Mouse (Mus musculus) CD4-positive, CD25-positive, alpha-beta regulatory T cell, adult 4 months (primary cell): Measurements from ENCODE around the gene Apc2. TPM values are rescaled to one million over a fixed set of nuclear protein-coding genes. Genes with fewer than 3 reads are reported as not detected.
A peak's percentile ranks its signal among the peaks of the same experiment; 100 is the strongest.

Source experiments
- ATAC-seq: one replicate; pipeline ENCODE4 v1.8.0; 2017
- polyA plus RNA-seq, 2 experiments: library from polyadenylated mRNA; unstranded; fragments of 100-300 nt; shearing (Covaris generic); gene quantifications; one replicate each; pipeline ENCODE4 v1.2.1; 2017

Apc2 gene
- polyA plus RNA-seq, 2 experiments from 2014 or later, result 0.16 TPM; not detected in 1

DNA sequence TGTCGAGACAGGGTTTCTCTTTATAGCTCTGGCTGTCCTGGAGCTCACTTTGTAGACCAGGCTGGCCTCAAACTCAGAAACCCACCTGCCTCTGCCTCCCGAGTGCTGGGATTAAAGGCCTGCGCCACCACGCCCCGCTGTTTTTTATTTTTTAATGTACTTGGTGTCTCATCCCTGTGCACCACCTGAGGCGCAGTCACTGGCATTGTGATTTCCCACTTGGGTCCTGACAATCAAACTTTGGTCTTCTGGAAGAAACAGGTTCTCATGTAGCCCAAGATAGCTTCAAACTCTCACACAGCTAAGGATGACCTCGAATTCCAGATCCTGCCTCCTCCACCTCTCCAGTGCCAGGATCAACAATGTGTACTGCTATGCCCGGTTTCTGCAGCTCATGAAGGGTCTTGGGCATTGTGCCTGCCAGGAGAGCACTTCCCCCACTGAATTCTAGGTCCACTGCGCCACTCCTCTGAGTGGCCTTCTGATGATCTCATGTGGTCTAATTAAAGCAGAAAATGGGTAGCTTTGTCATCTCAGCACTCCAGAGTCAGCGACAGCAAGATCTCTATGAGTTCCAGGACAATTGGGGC lies 32.9 kb upstream of the Apc2 start:
- ATAC-seq, result no peak

DNA sequence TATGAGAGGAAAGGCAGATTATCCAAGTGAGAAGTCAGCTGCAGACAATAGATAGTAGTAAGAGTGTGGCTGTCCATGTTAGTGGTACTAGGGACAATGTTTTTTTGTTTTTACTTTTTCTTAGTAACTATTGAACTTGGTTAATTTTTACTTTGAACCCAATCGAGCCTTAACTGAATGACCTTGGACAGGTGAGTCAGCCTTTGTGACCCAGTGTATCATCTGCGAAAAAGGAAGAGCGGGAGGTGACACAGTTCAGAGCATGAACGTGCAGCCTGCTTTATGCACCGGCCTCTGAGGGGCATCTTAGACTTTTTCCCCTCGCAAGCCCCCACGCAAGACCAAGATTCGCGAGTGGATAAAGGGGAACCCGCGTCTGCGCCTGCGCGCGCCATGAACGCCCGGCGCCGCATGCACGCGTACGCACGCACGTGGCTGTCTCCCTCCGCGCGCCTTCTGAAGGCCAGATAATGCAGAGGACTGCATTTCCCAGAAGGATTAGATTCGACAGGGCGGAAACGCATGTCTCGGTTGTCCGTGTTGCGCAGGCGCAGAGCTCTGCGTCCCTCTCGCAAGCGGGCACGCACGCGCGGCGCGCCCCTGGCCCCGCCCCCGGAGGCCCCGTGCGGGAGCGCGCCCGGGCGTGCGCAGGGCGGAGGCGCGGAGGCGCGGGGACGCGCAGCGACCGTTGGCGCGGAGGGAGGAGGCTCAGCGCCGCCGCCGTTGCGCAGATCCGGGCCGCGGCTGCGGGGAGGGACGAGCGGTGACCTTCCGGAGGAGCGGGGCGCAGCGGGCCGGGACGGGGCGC lies 31.2 kb upstream of the Apc2 start:
- peak; percentile 77 for ATAC-seq

DNA sequence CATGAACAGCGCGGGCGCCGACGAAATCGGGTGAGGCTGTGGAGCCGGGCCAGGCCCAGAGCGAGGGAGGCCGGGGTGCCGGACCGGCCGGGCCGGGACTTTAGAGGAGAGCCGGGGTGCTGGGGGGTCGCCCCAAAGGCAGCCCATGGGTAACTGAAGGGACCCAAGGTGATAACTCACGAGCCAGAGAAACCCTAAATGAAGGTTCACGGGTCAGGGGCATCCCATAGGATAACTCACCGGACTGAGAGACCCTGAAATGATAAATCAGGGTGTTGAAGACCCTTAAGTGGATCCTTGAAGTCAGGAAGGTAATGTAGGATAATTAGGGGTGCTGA lies 30.7 kb upstream of the Apc2 start:
- no peak for ATAC-seq

DNA sequence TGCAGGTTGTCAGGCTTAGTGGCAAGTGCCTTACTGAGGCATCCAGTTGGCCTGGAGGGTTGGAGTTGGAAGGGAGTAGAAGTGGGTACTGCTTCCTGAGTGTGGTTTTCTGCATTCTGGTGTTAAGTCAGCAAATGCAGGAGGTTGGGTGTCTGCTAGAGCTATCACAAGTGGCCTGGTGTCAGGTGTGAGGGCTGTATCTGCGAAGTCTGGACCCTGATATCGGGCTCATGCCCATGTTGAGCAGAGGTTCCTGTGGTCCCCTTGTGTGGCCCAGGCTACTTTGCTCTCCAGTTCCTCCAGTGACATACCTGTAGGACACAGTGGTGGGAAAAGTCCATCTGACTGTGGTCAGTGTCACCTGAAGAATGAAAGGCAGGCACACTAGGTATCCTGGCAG lies 25.7 kb upstream of the Apc2 start:
- no peak for ATAC-seq

DNA sequence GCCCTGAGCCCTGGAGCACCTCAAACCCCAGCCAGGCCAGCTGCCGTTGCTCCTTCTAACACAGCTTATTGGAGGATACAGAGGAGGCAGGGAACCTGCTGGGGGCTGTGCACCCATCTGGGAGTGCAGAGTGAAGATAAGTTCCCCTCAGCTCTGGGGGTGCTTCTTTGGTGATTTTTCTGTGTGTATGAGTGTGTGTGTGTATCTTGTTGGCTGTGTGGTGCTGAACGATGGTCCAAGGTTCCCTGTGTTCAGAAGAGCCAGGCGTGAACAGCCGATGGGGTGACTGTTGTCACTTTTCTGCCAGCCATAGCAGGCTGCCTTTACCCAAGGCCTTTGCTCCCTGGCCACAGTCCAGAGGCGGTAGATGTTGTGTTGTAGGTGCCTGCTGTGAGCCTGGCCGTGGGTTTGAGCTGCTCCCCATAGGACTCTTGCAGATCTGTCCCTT lies 25.0 kb upstream of the Apc2 start:
- no peak for ATAC-seq

DNA sequence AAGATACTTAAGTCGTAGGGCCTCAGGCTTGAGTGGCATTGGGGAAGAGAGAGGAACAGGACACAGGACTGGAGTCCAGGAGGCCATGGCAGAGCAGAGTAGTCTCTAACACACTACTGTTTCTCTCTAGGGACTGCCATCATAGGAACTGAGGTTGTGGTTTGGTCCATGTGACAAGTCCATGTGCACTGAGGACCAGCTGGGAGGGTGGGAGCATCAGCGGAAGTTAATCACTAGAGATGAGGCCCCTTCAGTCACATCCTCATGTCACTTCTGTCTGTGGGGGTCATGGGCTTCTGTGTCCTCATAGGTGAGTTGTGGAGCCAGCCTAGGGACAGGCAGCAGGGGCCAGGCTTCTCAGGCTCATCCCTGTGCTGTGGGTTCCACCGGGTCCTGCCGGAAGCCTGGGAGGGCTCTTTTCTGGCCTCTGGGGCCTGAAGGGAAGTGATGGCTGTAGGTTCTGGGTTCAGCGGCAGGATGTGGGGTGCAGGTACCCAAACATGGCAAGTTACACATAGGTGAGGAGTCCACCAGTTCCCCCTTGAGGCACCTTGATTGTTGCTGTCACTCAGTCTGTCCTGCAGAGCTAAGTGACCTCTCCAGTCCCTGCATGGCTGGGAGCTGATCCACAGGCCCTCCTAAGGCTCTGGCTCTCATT lies 24.5 kb upstream of the Apc2 start:
- ATAC-seq, result peak; percentile 64

DNA sequence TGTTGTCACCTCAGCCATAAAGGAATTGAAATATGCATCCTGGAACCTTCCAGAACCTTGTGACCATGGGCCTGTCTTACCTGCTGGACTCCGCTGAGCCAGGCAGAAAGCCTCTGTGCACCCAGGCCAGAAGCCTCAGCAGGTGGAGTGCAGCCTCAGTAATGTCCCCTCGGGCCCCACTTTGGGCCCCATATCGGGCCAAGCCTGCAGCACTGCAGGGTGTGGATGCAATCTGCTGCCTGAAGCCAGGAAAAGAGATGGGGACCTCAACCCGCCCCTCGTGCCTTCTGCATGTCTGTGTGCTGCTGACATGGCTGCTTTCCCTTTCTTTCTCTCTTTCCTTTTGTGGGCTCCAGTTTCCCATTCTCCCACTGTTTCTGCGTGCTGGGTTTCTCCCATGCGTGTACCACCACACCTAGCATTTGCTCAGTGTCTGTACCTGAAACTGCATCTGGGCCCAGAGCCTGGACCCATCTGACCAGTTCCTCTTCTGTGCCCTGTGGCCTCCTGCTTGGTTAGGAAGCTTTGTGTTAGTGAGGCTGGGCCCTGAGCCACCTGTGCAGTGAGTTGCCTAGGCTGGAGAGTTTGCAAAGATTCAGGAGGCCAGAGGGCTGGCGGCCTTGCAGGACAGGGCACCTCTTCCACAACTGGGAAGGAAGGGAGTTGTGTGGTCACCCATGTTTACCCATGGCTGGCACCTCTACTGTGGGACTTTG lies 23.7 kb upstream of the Apc2 start:
- no peak for ATAC-seq

DNA sequence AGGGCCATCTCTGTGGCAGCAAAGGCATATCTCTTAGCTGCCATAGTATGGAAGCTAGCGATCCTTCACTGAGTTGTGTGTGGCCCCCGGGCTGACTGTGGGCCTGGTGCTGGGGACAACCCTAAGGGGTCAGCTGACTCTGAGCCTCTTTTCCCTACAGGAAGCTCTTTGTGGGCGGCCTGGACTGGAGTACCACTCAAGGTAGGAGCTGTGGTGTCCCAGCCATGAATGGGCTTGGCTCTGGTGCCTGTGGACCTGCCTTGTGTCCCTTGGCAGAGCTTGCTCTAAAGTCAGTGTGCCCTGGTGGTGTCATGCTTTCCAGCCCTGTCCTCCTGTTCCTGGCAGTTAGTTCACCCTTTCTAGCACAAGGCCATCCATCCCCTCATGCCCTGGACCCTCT lies 21.9 kb upstream of the Apc2 start:
- no peak for ATAC-seq

DNA sequence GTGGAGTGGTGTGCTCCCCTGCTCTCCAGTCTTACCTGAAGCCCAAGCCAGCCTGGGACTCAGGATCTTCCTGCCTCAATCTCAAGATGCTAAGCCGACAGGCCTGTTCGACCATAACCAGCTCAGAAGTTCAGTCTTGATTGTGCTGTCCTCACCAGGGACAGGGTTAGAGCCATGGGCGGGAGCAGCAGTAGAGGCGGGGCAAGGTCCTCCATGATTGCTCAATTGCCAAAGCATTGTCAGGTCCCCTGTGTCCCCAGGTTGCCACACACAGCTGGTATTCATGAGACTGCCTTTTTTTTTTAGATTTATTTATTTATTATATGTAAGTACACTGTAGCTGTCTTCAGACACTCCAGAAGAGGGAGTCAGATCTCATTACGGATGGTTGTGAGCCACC lies 19.5 kb upstream of the Apc2 start:
- no peak for ATAC-seq

DNA sequence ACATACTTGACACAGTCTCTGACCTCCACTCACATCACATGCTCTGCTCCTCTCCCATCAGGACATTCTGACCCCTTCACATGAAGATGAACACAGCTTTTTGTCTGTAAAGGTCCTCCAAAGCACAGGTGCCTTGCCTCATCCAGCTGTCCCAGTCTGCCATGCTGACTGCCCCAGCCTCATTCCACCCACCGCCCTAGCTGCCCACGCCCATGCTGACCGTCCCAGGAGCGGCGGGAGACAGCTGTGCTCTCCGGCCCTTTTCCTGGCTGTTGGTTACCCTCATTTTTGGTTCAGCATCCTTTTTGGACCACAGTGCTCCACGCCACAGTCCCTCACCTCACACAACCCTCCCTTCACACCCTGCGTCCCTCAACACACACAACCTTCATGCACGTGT lies 17.4 kb upstream of the Apc2 start:
- no peak for ATAC-seq

DNA sequence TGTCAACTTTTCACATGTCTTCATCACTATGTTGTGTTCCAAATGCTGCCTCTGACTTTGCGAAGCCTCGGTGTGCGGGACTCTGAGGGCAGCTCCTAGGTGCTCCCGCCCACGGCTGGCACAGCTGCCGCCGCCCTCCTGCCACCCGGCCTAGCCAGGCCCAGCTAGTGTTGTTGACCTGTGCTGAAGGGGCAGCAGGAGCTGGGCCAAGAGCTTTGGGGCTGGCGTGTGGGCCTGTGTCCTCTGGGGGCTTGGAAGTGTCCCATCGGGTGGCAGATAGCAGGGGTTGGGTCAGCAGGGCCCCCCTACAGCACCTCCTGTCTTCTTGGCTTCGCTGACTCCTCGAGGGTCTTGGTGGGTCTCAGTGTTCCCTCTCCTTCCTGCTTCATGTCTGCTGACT lies 16.5 kb upstream of the Apc2 start:
- ATAC-seq, result no peak

DNA sequence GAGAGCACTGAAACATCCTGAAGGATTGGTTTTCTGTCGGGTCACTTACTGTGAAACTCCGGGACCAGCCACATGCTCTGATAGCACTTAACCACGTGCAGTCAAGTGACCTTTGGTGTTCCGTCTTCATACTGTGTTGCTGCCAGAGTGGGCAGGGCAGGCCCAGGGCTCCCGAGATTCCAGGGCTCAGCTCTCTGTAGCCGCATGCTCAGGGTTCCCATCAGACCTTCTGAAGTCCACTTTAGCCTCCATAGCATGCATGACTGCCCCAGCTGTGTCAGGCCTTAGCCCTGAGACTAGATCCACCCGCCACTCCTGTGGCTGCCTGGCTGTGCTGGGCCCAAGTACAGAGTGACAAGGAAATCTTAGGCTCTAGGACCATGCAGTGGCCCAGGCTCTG lies 14.5 kb upstream of the Apc2 start:
- ATAC-seq, result no peak

DNA sequence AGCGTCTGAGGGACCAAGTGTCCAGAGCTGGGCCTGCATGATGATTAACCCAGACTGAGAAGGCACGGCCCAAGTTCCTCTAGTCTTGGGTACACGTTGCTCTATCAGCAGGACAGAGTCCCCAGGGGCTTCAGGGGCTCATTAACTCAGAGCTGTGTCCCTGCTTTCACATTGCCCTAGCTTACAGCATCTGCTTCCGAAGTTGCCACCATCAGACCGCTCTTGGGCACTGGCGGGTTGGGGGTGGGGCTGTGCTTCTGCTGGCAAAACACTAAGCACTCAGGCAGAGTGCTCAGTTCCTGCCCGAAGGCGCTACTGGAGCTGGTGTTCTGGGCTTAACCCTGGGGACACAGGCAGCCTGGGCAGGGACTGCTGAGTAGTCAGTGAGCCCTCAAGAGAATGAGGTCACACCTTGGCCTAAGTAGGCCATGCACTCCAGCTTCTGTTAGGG lies 13.8 kb upstream of the Apc2 start:
- ATAC-seq, result no peak

DNA sequence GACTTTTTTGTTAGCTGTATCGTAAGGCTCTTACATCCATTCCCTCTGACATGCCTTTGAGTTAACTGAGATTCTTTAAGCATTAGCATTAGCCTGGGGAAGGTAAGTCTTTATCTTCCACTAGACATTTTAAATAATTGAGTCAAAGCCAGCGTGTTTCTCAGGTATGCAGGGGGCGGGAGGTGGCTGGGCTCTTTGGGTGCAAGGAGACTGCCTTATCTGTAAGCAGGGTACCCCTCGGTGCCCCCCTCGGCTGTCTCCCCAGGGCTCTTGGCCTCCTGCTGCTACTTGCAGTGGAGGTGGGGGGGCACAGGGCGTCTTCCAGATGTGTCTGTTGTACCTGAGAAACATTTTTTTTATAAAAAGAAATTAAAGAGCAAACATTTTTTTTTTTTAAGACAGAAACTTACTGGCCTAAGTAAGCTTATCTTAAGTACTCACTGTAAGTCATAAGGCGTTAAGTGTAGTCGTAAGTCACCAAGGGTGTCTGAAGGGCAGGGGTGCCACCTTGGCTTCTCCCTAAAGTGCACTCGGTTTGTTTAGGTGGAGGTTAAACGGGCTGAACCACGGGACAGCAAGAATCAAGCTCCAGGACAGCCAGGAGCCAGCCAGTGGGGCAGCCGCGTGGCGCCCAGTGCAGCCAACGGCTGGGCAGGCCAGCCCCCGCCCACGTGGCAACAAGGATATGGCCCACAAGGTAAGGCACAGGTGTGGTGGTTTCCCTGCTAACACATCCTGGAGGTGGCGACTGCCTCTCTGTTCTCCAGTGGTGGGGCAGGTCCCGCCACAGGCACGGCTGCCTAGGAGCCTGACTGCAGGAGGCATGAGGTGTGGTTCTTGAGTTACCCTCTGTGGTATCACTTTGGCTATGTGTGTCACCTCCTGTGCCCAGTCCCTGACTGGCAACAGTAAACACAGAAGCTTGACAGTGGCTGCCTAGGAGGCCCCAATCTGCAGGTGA lies 13.0 kb upstream of the Apc2 start:
- ATAC-seq, result no peak

DNA sequence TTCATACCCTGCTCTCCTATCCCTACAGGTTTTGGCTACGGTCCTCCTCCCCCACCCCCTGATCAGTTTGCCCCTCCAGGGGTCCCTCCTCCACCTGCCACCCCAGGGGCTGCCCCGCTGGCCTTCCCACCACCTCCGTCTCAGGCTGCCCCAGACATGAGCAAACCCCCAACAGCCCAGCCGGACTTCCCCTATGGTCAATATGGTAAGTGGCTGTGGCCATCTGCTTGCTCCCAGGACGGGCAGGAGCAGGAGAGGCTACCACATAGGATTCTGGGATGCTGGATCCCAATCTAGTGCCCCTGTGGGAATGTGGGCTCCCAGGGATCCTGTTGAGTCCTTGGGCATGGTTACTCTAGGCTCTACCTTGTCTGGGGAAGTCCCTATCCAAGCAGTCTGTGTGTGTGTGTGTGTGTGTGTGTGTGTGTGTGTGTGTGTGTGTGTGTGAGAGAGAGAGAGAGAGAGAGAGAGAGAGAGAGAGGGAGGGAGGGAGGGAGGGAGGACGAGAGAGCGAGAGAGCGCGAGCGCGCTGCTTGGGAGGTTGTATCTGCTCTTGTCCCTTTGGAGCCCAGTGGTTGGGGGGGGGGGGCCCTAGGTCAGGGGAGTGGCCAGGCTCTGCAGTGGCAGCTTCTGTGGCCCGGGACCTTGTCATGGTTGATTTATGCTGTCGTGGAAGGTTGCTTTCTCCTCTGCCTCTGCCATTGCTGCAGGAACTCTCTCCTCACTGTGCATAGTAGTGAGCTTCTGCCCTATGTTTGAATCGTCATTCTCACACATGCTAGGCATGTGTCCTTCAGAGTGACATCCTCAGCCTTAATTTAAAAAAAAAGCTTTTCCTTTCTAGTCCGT lies 10.3 kb upstream of the Apc2 start:
- ATAC-seq, result no peak

DNA sequence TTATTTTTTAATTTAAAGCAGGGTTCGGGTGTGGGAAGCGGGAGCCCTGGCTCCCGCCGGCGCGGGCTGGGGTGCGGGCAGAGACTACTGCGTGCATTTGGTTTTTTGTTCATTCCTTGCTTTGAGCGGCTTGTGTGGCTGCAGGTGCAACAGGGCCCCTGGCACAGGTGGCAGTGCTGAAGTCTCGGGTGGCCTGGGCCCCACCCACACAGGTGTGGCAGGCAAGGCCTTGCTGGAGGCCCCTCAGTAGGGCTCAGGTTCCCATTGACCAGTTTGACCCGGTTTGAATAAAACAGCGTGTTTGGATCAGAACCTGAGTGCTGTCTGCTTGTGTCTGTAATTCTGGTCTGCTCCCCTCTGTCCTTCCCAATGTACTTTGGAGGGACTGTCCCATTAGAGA lies 7.7 kb upstream of the Apc2 start:
- ATAC-seq, result no peak

DNA sequence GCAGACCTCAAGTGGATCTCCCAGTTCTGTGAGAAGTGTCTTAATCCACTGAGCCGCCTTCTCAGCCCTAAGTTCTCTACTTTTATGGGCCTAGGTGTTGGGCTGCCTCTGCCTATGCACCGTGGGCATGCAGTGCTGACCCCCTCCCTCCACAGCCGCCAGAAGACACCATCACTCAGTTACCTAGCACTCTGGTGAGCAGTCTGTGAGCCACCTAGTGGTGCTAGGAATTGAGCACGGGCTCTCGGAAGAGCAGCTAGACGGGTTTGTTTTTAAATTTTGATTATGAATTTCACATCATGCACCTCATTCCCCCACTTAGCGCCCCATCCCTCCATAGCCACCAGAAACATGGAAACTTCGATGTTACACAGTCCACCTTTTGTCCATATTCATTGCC lies 7.1 kb upstream of the Apc2 start:
- no peak for ATAC-seq

DNA sequence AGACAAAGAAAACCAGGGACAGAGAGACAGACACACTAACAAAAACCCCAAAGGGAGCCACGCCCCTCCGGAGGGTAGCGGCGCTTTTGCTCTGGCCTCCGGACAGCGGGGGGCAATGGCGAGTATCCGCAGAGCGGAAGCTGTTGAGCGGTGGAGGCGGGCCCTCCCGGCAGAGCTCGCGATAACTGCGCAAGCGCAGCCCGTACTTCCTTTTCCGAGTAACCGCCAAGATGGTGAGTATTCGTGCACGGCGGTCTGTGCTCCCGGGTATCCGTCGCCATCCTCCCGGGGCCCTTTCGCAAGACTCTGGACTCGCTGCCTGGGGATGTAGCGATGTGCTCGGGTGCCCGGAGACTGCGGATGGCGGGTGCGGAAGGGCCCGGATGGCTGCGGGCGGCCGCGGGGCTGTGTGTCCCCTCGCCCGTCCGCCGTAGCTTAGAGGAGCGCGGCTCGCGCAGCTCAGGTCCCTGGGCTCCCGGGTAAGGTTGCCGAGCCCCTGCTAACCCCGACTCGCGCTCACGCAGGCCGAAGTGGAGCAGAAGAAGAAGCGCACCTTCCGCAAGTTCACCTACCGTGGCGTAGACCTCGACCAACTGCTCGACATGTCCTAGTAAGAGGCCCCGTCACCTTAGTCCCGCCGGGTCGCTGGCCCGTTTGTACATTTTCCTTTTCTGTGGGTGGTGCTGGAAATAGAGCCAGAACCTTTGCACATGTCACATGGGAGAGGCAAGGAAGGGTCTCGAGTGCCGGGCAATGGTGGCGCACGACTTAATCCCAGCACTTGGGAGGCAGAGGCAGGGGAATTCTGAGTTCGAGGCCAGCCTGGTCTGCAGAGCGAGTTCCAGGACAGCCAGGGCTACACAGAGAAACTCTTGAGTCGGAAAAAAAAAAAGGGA lies 3.3 kb upstream of the Apc2 start, which contains the start of gene Rps15:
Rps15 (plus strand) TSS at position 203 of the 896 bp plus-strand sequence.
- peak; percentile 91 for ATAC-seq

DNA sequence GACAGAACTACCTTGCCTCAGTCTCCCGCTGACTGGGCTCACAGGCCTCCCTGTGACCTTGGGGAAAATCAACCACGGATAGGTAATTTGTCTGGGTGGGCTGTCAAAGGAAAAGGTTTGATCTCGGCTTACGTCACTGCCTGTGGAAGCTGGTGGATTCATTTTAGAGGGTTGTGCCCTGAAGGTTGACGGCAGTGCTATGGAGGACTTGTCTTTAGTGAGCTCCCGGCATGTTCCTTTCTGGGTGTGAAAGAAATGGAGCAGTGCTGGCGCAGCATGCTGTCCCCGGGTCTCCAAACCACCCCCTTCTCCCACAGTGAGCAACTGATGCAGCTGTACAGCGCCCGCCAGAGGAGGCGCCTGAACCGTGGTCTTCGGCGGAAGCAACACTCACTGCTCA lies 2.5 kb upstream of the Apc2 start:
- no peak for ATAC-seq

DNA sequence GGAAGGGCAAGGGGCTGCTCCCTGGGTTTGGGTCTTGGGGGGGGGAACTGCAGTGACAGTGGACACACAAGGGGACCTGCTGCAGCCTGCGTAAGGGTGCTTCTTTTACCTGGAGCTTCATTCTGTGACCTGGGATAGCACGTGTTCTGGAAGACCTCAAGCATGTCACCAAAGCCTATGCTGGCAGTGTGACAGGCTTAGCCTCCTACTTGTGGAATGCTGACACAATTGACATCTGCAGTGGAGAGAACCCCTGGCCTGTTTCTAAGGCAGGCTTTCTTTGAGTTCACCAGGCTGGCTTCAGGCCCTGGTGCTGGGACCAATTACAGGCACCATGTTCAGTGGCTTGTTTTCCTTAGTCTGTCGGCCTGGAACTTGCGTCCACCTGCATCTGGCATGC lies 1.5 kb upstream of the Apc2 start:
- ATAC-seq, result no peak
